Mouse (Mus musculus): ENCODE results near the gene P3h4. TPM values are rescaled to one million over a fixed set of nuclear protein-coding genes. Genes with fewer than 3 reads are reported as not detected.

P3h4 gene
- total RNA-seq, 2 experiments from 2014 or later, result 28.0 to 30.0 TPM

Small RNA genes lying within 50 kb of the gene (microRNA-seq; reads per million reads assigned to microRNA genes)
- 0 reads per million in 2 experiments for gene Gm27374

Other genes with a start within 250 kb of the P3h4 start
- gene Krt9, start 221.6 kb downstream of the P3h4 start, total RNA-seq (2021), result not detected
- gene Krt14, start 207.3 kb downstream of the P3h4 start, total RNA-seq (2021), result 1 to 10 TPM; 1.6 to 2.9 TPM
- gene Krt16, start 165.9 kb downstream of the P3h4 start, total RNA-seq (2021), result not detected
- under 1 TPM in 1 of 2 experiments, not detected in 1; 0.29 TPM for gene Krt17, start 153.8 kb downstream of the P3h4 start, total RNA-seq (2021)
- not detected for gene Krt42, start 145.0 kb downstream of the P3h4 start, total RNA-seq (2021)
- gene Eif1, start 95.0 kb downstream of the P3h4 start, total RNA-seq (2021), result 1,000 to 10,000 TPM; 1,236 to 1,276 TPM
- gene Gast, start 80.4 kb downstream of the P3h4 start, total RNA-seq (2021), result not detected
- 1 to 10 TPM; 3.1 to 4.1 TPM for gene Hap1, start 58.7 kb downstream of the P3h4 start, total RNA-seq (2021)
- gene Jup, start 17.1 kb downstream of the P3h4 start, total RNA-seq (2021), result 100 to 1,000 TPM; 223 to 234 TPM
- gene Fkbp10, start 861 bp upstream of the P3h4 start, total RNA-seq (2021), result 10 to 100 TPM; 68.8 to 76.1 TPM
- 10 to 100 TPM; 52.3 to 55.3 TPM for gene Nt5c3b, start 27.0 kb upstream of the P3h4 start, total RNA-seq (2021)
- gene Klhl10, start 27.1 kb upstream of the P3h4 start, total RNA-seq (2021), result under 1 TPM; 0.43 to 0.59 TPM
- 10 to 100 TPM; 11.8 to 13.4 TPM for gene Klhl11, start 57.9 kb upstream of the P3h4 start, total RNA-seq (2021)
- gene Acly, start 113.2 kb upstream of the P3h4 start, total RNA-seq (2021), result 10 to 100 TPM; 60.7 to 63.4 TPM
- gene Ttc25, start 130.8 kb upstream of the P3h4 start, total RNA-seq (2021), result under 1 TPM; 0.21 to 0.70 TPM
- 1 to 10 TPM; 6.3 to 7.3 TPM for gene Cnp, start 160.1 kb upstream of the P3h4 start, total RNA-seq (2021)
- 10 to 100 TPM; 53.7 to 57.7 TPM for gene Nkiras2, start 204.4 kb upstream of the P3h4 start, total RNA-seq (2021)
- 100 to 1,000 TPM; 223 to 232 TPM for gene Dnajc7, start 205.3 kb upstream of the P3h4 start, total RNA-seq (2021)